In the genomic region with DNA sequence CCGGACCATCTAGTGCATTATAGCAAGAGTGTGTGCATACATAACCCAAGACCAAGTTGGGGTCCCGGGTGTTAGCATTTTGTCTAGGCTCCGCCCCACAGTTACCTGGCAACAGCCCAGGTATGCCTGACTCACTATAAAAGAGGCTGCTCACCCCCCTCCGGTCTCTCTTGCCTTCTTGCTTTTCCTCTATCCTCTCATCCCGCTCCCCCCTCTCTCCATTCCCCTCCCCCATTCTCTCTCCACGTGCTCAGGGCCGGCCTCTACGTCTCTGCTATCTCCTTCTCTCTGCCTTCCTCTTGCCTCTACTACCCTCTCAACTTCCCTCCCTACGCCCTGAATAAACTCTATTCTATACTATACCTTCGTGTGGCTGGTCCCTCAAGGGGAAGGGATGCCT, we compare ENCODE assay signal across 8 mouse cellular contexts. TPM values are rescaled to one million over a fixed set of nuclear protein-coding genes. Genes with fewer than 3 reads are reported as not detected.
A peak's percentile ranks its signal among the peaks of the same experiment; 100 is the strongest.
DNase-seq lines count a peak whose midpoint lies in the region; ATAC-seq and TF ChIP-seq lines count a peak whose summit lies in the region.

No protein-coding gene starts in this region.

- peak overlapping the region; percentile 60 to 61 for H3K4me3 ChIP-seq in heart, embryonic 14.5 days (ENCODE audit: control insufficient read depth in 1 of 2, insufficient read depth in 1 of 2, low read depth in 1 of 2, low read length in 2 of 2)
- peak overlapping the region; percentile 80 for H3K4me3 ChIP-seq in ES-Bruce4 (ENCODE audit: low read depth, low read length)
- H3K4me3 ChIP-seq in embryonic facial prominence, embryonic 11.5 days (ENCODE audit: low read depth, low read length): peak overlapping the region; percentile 47
- peak overlapping the region; percentile 67 for H3K4me3 ChIP-seq in limb, embryonic 13.5 days
- peak overlapping the region; percentile 59 for H3K4me3 ChIP-seq in stomach, embryonic 15.5 days (replicated peaks)

- H3K9ac ChIP-seq in heart, embryonic 14.5 days (ENCODE audit: low read length): peak overlapping the region; percentile 69; the same call in 1 of the 2 replicates
- peak overlapping the region; percentile 33 for H3K9ac ChIP-seq in ES-Bruce4 (ENCODE audit: low read depth, poor library complexity, severe bottlenecking)
- H3K9ac ChIP-seq in embryonic facial prominence, embryonic 11.5 days (replicated peaks; ENCODE audit: low read length): 0 out of 2 replicates have a peak overlapping the region, but pooled peaks have one; percentile 42
- H3K9ac ChIP-seq in limb, embryonic 13.5 days: peak overlapping the region; percentile 60
- no peak overlapping the region for H3K9ac ChIP-seq in stomach, embryonic 15.5 days

- no peak for TF ChIP-seq EP300 in ES-Bruce4 (IDR thresholded peaks at IDR 0.05; ENCODE audit: insufficient read depth, low read depth, low read length)

- ATAC-seq in heart, embryonic 14.5 days (ENCODE audit: insufficient number of reproducible peaks, insufficient read depth, low FRiP score, low read depth): no peak
- ATAC-seq in embryonic facial prominence, embryonic 11.5 days (replicated peaks; ENCODE audit: insufficient number of reproducible peaks, low FRiP score, low TSS enrichment, low read depth): no peak; the same call in 1 of the 2 replicates
- ATAC-seq in limb, embryonic 13.5 days (ENCODE audit: low FRiP score, low read depth): no peak
- no peak for ATAC-seq in stomach, embryonic 15.5 days (ENCODE audit: insufficient read depth, low FRiP score, low read depth)

- WGBS in heart, embryonic 14.5 days: 5% methylated on average over 10 of the region's 10 CpGs
- WGBS in embryonic facial prominence, embryonic 11.5 days: 8% methylated on average over 10 of the region's 10 CpGs
- WGBS in limb, embryonic 13.5 days: 6% methylated on average over 10 of the region's 10 CpGs
- WGBS in stomach, embryonic 15.5 days: 6% methylated on average over 10 of the region's 10 CpGs

- intact Hi-C loops in heart, postnatal 25 days (cut with DNase I): loop anchor here (10.0 kb wide), 1 partner anchor 472 kb away; a partner anchor contains a TSS

- H3K27me3 ChIP-seq in heart, embryonic 14.5 days (ENCODE audit: control insufficient read depth, insufficient read depth, low read length): peaks cover 38% of the 10 kb centered on the region
- H3K27me3 ChIP-seq in ES-Bruce4 (ENCODE audit: control insufficient read depth, insufficient read depth, low read length, poor library complexity, severe bottlenecking): no peaks in the 10 kb centered on the region
- H3K27me3 ChIP-seq in embryonic facial prominence, embryonic 11.5 days (ENCODE audit: control insufficient read depth, insufficient read depth, low read length): peaks cover 8% of the 10 kb centered on the region
- H3K27me3 ChIP-seq in limb, embryonic 13.5 days: peaks cover 65% of the 10 kb centered on the region
- H3K27me3 ChIP-seq in stomach, embryonic 15.5 days (replicated peaks): peaks cover 13% of the 10 kb centered on the region; the same call in 1 of the 2 replicates

- H3K9me3 ChIP-seq in heart, embryonic 14.5 days (ENCODE audit: control insufficient read depth, low read length): peaks cover 3% of the 10 kb centered on the region; the same call in 1 of the 2 replicates
- H3K9me3 ChIP-seq in ES-Bruce4 (replicated peaks; ENCODE audit: control insufficient read depth, insufficient read depth, low read length, poor library complexity, severe bottlenecking): no peaks in the 10 kb centered on the region
- H3K9me3 ChIP-seq in embryonic facial prominence, embryonic 11.5 days (replicated peaks; ENCODE audit: control insufficient read depth, low read length): no peaks in the 10 kb centered on the region
- H3K9me3 ChIP-seq in limb, embryonic 13.5 days: no peaks in the 10 kb centered on the region
- H3K9me3 ChIP-seq in stomach, embryonic 15.5 days: no peaks in the 10 kb centered on the region

- no peak for DNase-seq in heart, postnatal 25 days (ENCODE audit: low spot score)
- no peak for DNase-seq in embryonic facial prominence, embryonic 11.5 days (ENCODE audit: low spot score)
- DNase-seq in spleen, adult 12 weeks (ENCODE audit: low spot score): no peak
- no peak for DNase-seq in kidney, adult 8-10 months

- TF ChIP-seq CTCF in ES-Bruce4 (IDR thresholded peaks at IDR 0.05; ENCODE audit: low read depth, low read length): no peak

- no peak overlapping the region for H3K27ac ChIP-seq in heart, embryonic 14.5 days (replicated peaks in 1 of 2; ENCODE audit: control insufficient read depth in 1 of 2, insufficient read depth in 1 of 2, low read depth in 2 of 2, low read length in 2 of 2)
- H3K27ac ChIP-seq in ES-Bruce4 (ENCODE audit: insufficient read depth, low read length): no peak overlapping the region
- no peak overlapping the region for H3K27ac ChIP-seq in embryonic facial prominence, embryonic 11.5 days (replicated peaks; ENCODE audit: low read depth, low read length)
- H3K27ac ChIP-seq in limb, embryonic 13.5 days: no peak overlapping the region
- H3K27ac ChIP-seq in stomach, embryonic 15.5 days: no peak overlapping the region

- H3K36me3 ChIP-seq in heart, embryonic 14.5 days (ENCODE audit: control insufficient read depth, insufficient read depth, low read length): no peaks in the 10 kb centered on the region
- no peaks in the 10 kb centered on the region for H3K36me3 ChIP-seq in ES-Bruce4 (ENCODE audit: control insufficient read depth, insufficient read depth, low read length, poor library complexity, severe bottlenecking)
- no peaks in the 10 kb centered on the region for H3K36me3 ChIP-seq in embryonic facial prominence, embryonic 11.5 days (replicated peaks; ENCODE audit: control insufficient read depth, insufficient read depth, low read depth, low read length)
- H3K36me3 ChIP-seq in limb, embryonic 13.5 days: no peaks in the 10 kb centered on the region
- no peaks in the 10 kb centered on the region for H3K36me3 ChIP-seq in stomach, embryonic 15.5 days

- peak overlapping the region; percentile 98 for H3K4me2 ChIP-seq in heart, embryonic 14.5 days (ENCODE audit: low read length)
- peak overlapping the region; percentile 83 for H3K4me2 ChIP-seq in embryonic facial prominence, embryonic 11.5 days (ENCODE audit: low read depth, low read length)
- H3K4me2 ChIP-seq in limb, embryonic 13.5 days (replicated peaks): peak overlapping the region; percentile 91
- H3K4me2 ChIP-seq in stomach, embryonic 15.5 days: peak overlapping the region; percentile 94

- peaks cover 0 to 3% of the 10 kb centered on the region in 2 experiments; a peak in 2 of 4 replicates for H3K4me1 ChIP-seq in heart, embryonic 14.5 days (ENCODE audit: control insufficient read depth in 2 of 2, insufficient read depth in 2 of 2, low read length in 2 of 2)
- no peaks in the 10 kb centered on the region for H3K4me1 ChIP-seq in ES-Bruce4 (ENCODE audit: control insufficient read depth, insufficient read depth, low read length)
- H3K4me1 ChIP-seq in embryonic facial prominence, embryonic 11.5 days (ENCODE audit: control insufficient read depth, insufficient read depth, low read length): no peaks in the 10 kb centered on the region
- peaks cover 17% of the 10 kb centered on the region for H3K4me1 ChIP-seq in limb, embryonic 13.5 days
- 0 out of 2 replicates have a peak, but pooled peaks cover 6% of the 10 kb centered on the region for H3K4me1 ChIP-seq in stomach, embryonic 15.5 days

- TF ChIP-seq POLR2A in ES-Bruce4 (IDR thresholded peaks at IDR 0.05; ENCODE audit: insufficient read depth, low read length): no peak

RNA-seq across cellular contexts. Expression of a gene that starts 14.0 kb away (rescaled TPM):
- 1.0 and 1.5 TPM in 2 replicates for polyA plus RNA-seq in heart, embryonic 14.5 days (2014; fragmentation: Nextera tagmentation; extraction: Ambion mirVana)
- total RNA-seq in heart, postnatal 25 days (2021): under 1 TPM; 0.34 to 0.52 TPM
- polyA plus RNA-seq in ES-Bruce4 (2011; ENCODE audit: insufficient read depth, insufficient read length, low read depth, missing spikeins): not detected in 2 replicates
- 0.17 and 0.22 TPM in 2 replicates for polyA plus RNA-seq in embryonic facial prominence, embryonic 11.5 days (2014; fragmentation: Nextera tagmentation; extraction: Ambion mirVana)
- polyA plus RNA-seq in limb, embryonic 13.5 days (2015; fragmentation: Nextera tagmentation; extraction: Ambion mirVana): 0.34 and 0.64 TPM in 2 replicates
- polyA plus RNA-seq in stomach, embryonic 15.5 days (2015; fragmentation: Nextera tagmentation; extraction: Ambion mirVana): 1.3 and 1.7 TPM in 2 replicates

RNA-seq across cellular contexts. Expression of a gene that starts 32.0 kb away (rescaled TPM):
- polyA plus RNA-seq in heart, embryonic 14.5 days (2014; fragmentation: Nextera tagmentation; extraction: Ambion mirVana): 9.7 and 9.8 TPM in 2 replicates
- 10 to 100 TPM; 12.5 to 15.6 TPM for total RNA-seq in heart, postnatal 25 days (2021)
- 0.78 and 0.87 TPM in 2 replicates for polyA plus RNA-seq in ES-Bruce4 (2011; ENCODE audit: insufficient read depth, insufficient read length, low read depth, missing spikeins)
- 6.5 and 7.9 TPM in 2 replicates for polyA plus RNA-seq in embryonic facial prominence, embryonic 11.5 days (2014; fragmentation: Nextera tagmentation; extraction: Ambion mirVana)
- polyA plus RNA-seq in limb, embryonic 13.5 days (2015; fragmentation: Nextera tagmentation; extraction: Ambion mirVana): 8.7 and 9.2 TPM in 2 replicates
- 18.7 and 18.8 TPM in 2 replicates for polyA plus RNA-seq in stomach, embryonic 15.5 days (2015; fragmentation: Nextera tagmentation; extraction: Ambion mirVana)

RNA-seq across cellular contexts. Expression of a gene that starts 56.3 kb away (rescaled TPM):
- polyA plus RNA-seq in heart, embryonic 14.5 days (2014; fragmentation: Nextera tagmentation; extraction: Ambion mirVana): 0.82 and 1.1 TPM in 2 replicates
- total RNA-seq in heart, postnatal 25 days (2021): 1 to 10 TPM; 6.9 to 7.1 TPM
- polyA plus RNA-seq in ES-Bruce4 (2011; ENCODE audit: insufficient read depth, insufficient read length, low read depth, missing spikeins): not detected in 2 replicates
- 0.52 TPM in 1 of 2 replicates, not detected in the other for polyA plus RNA-seq in embryonic facial prominence, embryonic 11.5 days (2014; fragmentation: Nextera tagmentation; extraction: Ambion mirVana)
- 0.84 and 1.3 TPM in 2 replicates for polyA plus RNA-seq in limb, embryonic 13.5 days (2015; fragmentation: Nextera tagmentation; extraction: Ambion mirVana)
- 2.1 and 3.2 TPM in 2 replicates for polyA plus RNA-seq in stomach, embryonic 15.5 days (2015; fragmentation: Nextera tagmentation; extraction: Ambion mirVana)
